Mouse (Mus musculus): ENCODE results near the gene Uchl4. TPM values are rescaled to one million over a fixed set of nuclear protein-coding genes. Genes with fewer than 3 reads are reported as not detected.

Uchl4 gene
- polyA plus RNA-seq, 1 experiment from 2014 or later: 1.7 TPM

- Histone ChIP-seq H3K27ac (ENCODE audit: low read depth, low read length) (no peak overlapping the region), H3K36me3 (ENCODE audit: control insufficient read depth, insufficient read depth, low read length) (no peaks in the 10 kb centered on the region; the same call in 1 of the 2 replicates), H3K27me3 (ENCODE audit: control insufficient read depth, insufficient read depth, low read length) (no peaks in the 10 kb centered on the region), H3K9me3 (ENCODE audit: control insufficient read depth, low read length) (no peaks in the 10 kb centered on the region), H3K4me2 (ENCODE audit: low read depth) (no peak overlapping the region), H3K9ac (ENCODE audit: low read length) (no peak overlapping the region), H3K4me3 (ENCODE audit: low read depth, low read length) (no peak overlapping the region), H3K4me1 (ENCODE audit: control insufficient read depth, insufficient read depth, low read length) (no peaks in the 10 kb centered on the region)
- ATAC-seq (ENCODE audit: insufficient read depth, low FRiP score, low TSS enrichment) (no peak), DNase-seq (ENCODE audit: low spot score) (no peak)
These were observed 32.1 kb upstream of the Uchl4 start for GRCm38 (mm10) chr9:64202866-64203265.

GRCm38 (mm10) chr9:64207509-64208084 lies 27.4 kb upstream of the Uchl4 start:
- H3K9ac ChIP-seq (ENCODE audit: low read length): no peak overlapping the region
- H3K27me3 ChIP-seq (ENCODE audit: control insufficient read depth, insufficient read depth, low read length): no peaks in the 10 kb centered on the region
- no peaks in the 10 kb centered on the region; the same call in 1 of the 2 replicates for H3K36me3 ChIP-seq (ENCODE audit: control insufficient read depth, insufficient read depth, low read length)
- 94% methylated on average over 3 of the region's 3 CpGs for WGBS
- no peak overlapping the region for H3K27ac ChIP-seq (ENCODE audit: low read depth, low read length)
- no peaks in the 10 kb centered on the region for H3K4me1 ChIP-seq (ENCODE audit: control insufficient read depth, insufficient read depth, low read length)
- no peak for DNase-seq (ENCODE audit: low spot score)
- no peak overlapping the region for H3K4me2 ChIP-seq (ENCODE audit: low read depth)
- ATAC-seq (ENCODE audit: insufficient read depth, low FRiP score, low TSS enrichment): no peak
- H3K9me3 ChIP-seq (ENCODE audit: control insufficient read depth, low read length): no peaks in the 10 kb centered on the region
- H3K4me3 ChIP-seq (ENCODE audit: low read depth, low read length): no peak overlapping the region

GRCm38 (mm10) chr9:64214452-64214851 lies 20.5 kb upstream of the Uchl4 start:
- Histone ChIP-seq H3K4me3 (ENCODE audit: low read depth, low read length) (no peak overlapping the region), H3K36me3 (ENCODE audit: control insufficient read depth, insufficient read depth, low read length) (no peaks in the 10 kb centered on the region), H3K27me3 (ENCODE audit: control insufficient read depth, insufficient read depth, low read length) (no peaks in the 10 kb centered on the region), H3K9me3 (ENCODE audit: control insufficient read depth, low read length) (no peaks in the 10 kb centered on the region), H3K27ac (ENCODE audit: low read depth, low read length) (no peak overlapping the region), H3K4me2 (ENCODE audit: low read depth) (no peak overlapping the region), H3K4me1 (ENCODE audit: control insufficient read depth, insufficient read depth, low read length) (no peaks in the 10 kb centered on the region), H3K9ac (ENCODE audit: low read length) (no peak overlapping the region)
- ATAC-seq (ENCODE audit: insufficient read depth, low FRiP score, low TSS enrichment) (no peak), DNase-seq (ENCODE audit: low spot score) (no peak)
- 93% methylated on average over 17 of the region's 17 CpGs for WGBS

GRCm38 (mm10) chr9:64216090-64216489 lies 18.9 kb upstream of the Uchl4 start:
- no peak overlapping the region for H3K9ac ChIP-seq (ENCODE audit: low read length)
- no peak for DNase-seq (ENCODE audit: low spot score)
- no peaks in the 10 kb centered on the region for H3K36me3 ChIP-seq (ENCODE audit: control insufficient read depth, insufficient read depth, low read length)
- no peak for ATAC-seq (ENCODE audit: insufficient read depth, low FRiP score, low TSS enrichment)
- H3K4me2 ChIP-seq (ENCODE audit: low read depth): no peak overlapping the region
- H3K27ac ChIP-seq (ENCODE audit: low read depth, low read length): no peak overlapping the region
- H3K27me3 ChIP-seq (ENCODE audit: control insufficient read depth, insufficient read depth, low read length): no peaks in the 10 kb centered on the region
- whole genome bisulfite sequencing: 89% methylated on average over 4 of the region's 4 CpGs
- H3K4me1 ChIP-seq (ENCODE audit: control insufficient read depth, insufficient read depth, low read length): no peaks in the 10 kb centered on the region
- H3K4me3 ChIP-seq (ENCODE audit: low read depth, low read length): no peak overlapping the region
- H3K9me3 ChIP-seq (ENCODE audit: control insufficient read depth, low read length): no peaks in the 10 kb centered on the region

- DNase-seq (ENCODE audit: low spot score) (no peak), ATAC-seq (ENCODE audit: insufficient read depth, low FRiP score, low TSS enrichment) (no peak)
- Histone ChIP-seq H3K36me3 (ENCODE audit: control insufficient read depth, insufficient read depth, low read length) (no peaks in the 10 kb centered on the region), H3K4me2 (ENCODE audit: low read depth) (no peak overlapping the region), H3K27ac (ENCODE audit: low read depth, low read length) (no peak overlapping the region), H3K9ac (ENCODE audit: low read length) (no peak overlapping the region), H3K27me3 (ENCODE audit: control insufficient read depth, insufficient read depth, low read length) (no peaks in the 10 kb centered on the region), H3K9me3 (ENCODE audit: control insufficient read depth, low read length) (no peaks in the 10 kb centered on the region), H3K4me1 (ENCODE audit: control insufficient read depth, insufficient read depth, low read length) (no peaks in the 10 kb centered on the region), H3K4me3 (ENCODE audit: low read depth, low read length) (no peak overlapping the region)
- WGBS: 96% methylated on average over 2 of the region's 2 CpGs
These were observed 18.4 kb upstream of the Uchl4 start for GRCm38 (mm10) chr9:64216641-64217040.

- no peaks in the 10 kb centered on the region for H3K27me3 ChIP-seq (ENCODE audit: control insufficient read depth, insufficient read depth, low read length)
- DNase-seq (ENCODE audit: low spot score) (no peak), ATAC-seq (ENCODE audit: insufficient read depth, low FRiP score, low TSS enrichment) (no peak)
- H3K9ac ChIP-seq (ENCODE audit: low read length): no peak overlapping the region
- no peaks in the 10 kb centered on the region for H3K9me3 ChIP-seq (ENCODE audit: control insufficient read depth, low read length)
- no peaks in the 10 kb centered on the region for H3K4me1 ChIP-seq (ENCODE audit: control insufficient read depth, insufficient read depth, low read length)
- no peaks in the 10 kb centered on the region for H3K36me3 ChIP-seq (ENCODE audit: control insufficient read depth, insufficient read depth, low read length)
- H3K27ac ChIP-seq (ENCODE audit: low read depth, low read length): no peak overlapping the region
- H3K4me2 ChIP-seq (ENCODE audit: low read depth): no peak overlapping the region
- no peak overlapping the region for H3K4me3 ChIP-seq (ENCODE audit: low read depth, low read length)
These were observed 17.1 kb upstream of the Uchl4 start for GRCm38 (mm10) chr9:64217887-64218286.

GRCm38 (mm10) chr9:64219305-64219704 lies 15.7 kb upstream of the Uchl4 start:
- ATAC-seq (ENCODE audit: insufficient read depth, low FRiP score, low TSS enrichment) (no peak), DNase-seq (ENCODE audit: low spot score) (no peak)
- Histone ChIP-seq H3K27ac (ENCODE audit: low read depth, low read length) (no peak overlapping the region), H3K27me3 (ENCODE audit: control insufficient read depth, insufficient read depth, low read length) (no peaks in the 10 kb centered on the region), H3K36me3 (ENCODE audit: control insufficient read depth, insufficient read depth, low read length) (no peaks in the 10 kb centered on the region), H3K4me2 (ENCODE audit: low read depth) (no peak overlapping the region), H3K9me3 (ENCODE audit: control insufficient read depth, low read length) (no peaks in the 10 kb centered on the region), H3K4me1 (ENCODE audit: control insufficient read depth, insufficient read depth, low read length) (no peaks in the 10 kb centered on the region), H3K9ac (ENCODE audit: low read length) (no peak overlapping the region), H3K4me3 (ENCODE audit: low read depth, low read length) (no peak overlapping the region)
- 85% methylated on average over 1 of the region's 1 CpGs for WGBS

GRCm38 (mm10) chr9:64219772-64220420 lies 15.1 kb upstream of the Uchl4 start:
- no peak overlapping the region for H3K4me2 ChIP-seq (ENCODE audit: low read depth)
- no peaks in the 10 kb centered on the region for H3K9me3 ChIP-seq (ENCODE audit: control insufficient read depth, low read length)
- no peaks in the 10 kb centered on the region for H3K27me3 ChIP-seq (ENCODE audit: control insufficient read depth, insufficient read depth, low read length)
- H3K27ac ChIP-seq (ENCODE audit: low read depth, low read length): no peak overlapping the region
- no peak for DNase-seq (ENCODE audit: low spot score)
- no peak overlapping the region for H3K4me3 ChIP-seq (ENCODE audit: low read depth, low read length)
- no peak for ATAC-seq (ENCODE audit: insufficient read depth, low FRiP score, low TSS enrichment)
- no peak overlapping the region for H3K9ac ChIP-seq (ENCODE audit: low read length)
- no peaks in the 10 kb centered on the region for H3K4me1 ChIP-seq (ENCODE audit: control insufficient read depth, insufficient read depth, low read length)
- 84% methylated on average over 10 of the region's 10 CpGs for WGBS
- H3K36me3 ChIP-seq (ENCODE audit: control insufficient read depth, insufficient read depth, low read length): peaks cover 2% of the 10 kb centered on the region; the same call in 1 of the 2 replicates

- Histone ChIP-seq H3K4me1 (ENCODE audit: control insufficient read depth, insufficient read depth, low read length) (no peaks in the 10 kb centered on the region), H3K9me3 (ENCODE audit: control insufficient read depth, low read length) (no peaks in the 10 kb centered on the region), H3K4me2 (ENCODE audit: low read depth) (no peak overlapping the region), H3K36me3 (ENCODE audit: control insufficient read depth, insufficient read depth, low read length) (peaks cover 2% of the 10 kb centered on the region; the same call in 1 of the 2 replicates), H3K27me3 (ENCODE audit: control insufficient read depth, insufficient read depth, low read length) (no peaks in the 10 kb centered on the region), H3K4me3 (ENCODE audit: low read depth, low read length) (no peak overlapping the region), H3K27ac (ENCODE audit: low read depth, low read length) (no peak overlapping the region), H3K9ac (ENCODE audit: low read length) (no peak overlapping the region)
- 46% methylated on average over 1 of the region's 1 CpGs for WGBS
- ATAC-seq (ENCODE audit: insufficient read depth, low FRiP score, low TSS enrichment) (no peak), DNase-seq (ENCODE audit: low spot score) (no peak)
These were observed 14.4 kb upstream of the Uchl4 start for GRCm38 (mm10) chr9:64220603-64221002.
